Mouse (Mus musculus) CH12.LX (cell line): ENCODE results near the gene Psmg1.

ENCODE experiments used
- CTCF ChIP-seq, 2 experiments: IDR thresholded peaks in 1 of 2; conservative IDR thresholded peaks in 1 of 2; 2 replicates each; pipeline ENCODE4 v1.5.1; 2011 to 2012; ENCODE audit warnings: low read depth in 2 of 2, low read length in 2 of 2, improper control_type of control experiment in 1 of 2, inconsistent platforms in 1 of 2, mild to moderate bottlenecking in 1 of 2, moderate library complexity in 1 of 2
- E2F4 ChIP-seq: IDR thresholded peaks from 2 replicates; pipeline ENCODE4 v1.6.1; 2011; ENCODE audit warnings: low read depth, low read length, improper control_type of control experiment; ENCODE audit not compliant: insufficient replicate concordance
- MEF2A ChIP-seq: IDR thresholded peaks from 2 replicates; pipeline ENCODE4 v1.6.1; 2014; ENCODE audit warnings: low read depth, mild to moderate bottlenecking, inconsistent platforms, low read length, improper control_type of control experiment, borderline replicate concordance
- MXI1 ChIP-seq: IDR thresholded peaks from 2 replicates; pipeline ENCODE4 v1.6.1; 2011; ENCODE audit warnings: mild to moderate bottlenecking, low read depth, low read length, improper control_type of control experiment
- POLR2A ChIP-seq: IDR thresholded peaks from 2 replicates; pipeline ENCODE4 v1.6.1; 2011; ENCODE audit warnings: low read depth, mild to moderate bottlenecking, improper control_type of control experiment, low read length
- ZC3H11A ChIP-seq: IDR thresholded peaks from 2 replicates; pipeline ENCODE4 v1.6.1; 2012; ENCODE audit warnings: low read depth, mild to moderate bottlenecking, inconsistent platforms, low read length, improper control_type of control experiment
- ZMIZ1 ChIP-seq: IDR thresholded peaks from 2 replicates; pipeline ENCODE4 v1.6.1; 2012; ENCODE audit warnings: low read depth, mild to moderate bottlenecking, inconsistent platforms, low read length, improper control_type of control experiment
- ZNF384 ChIP-seq: IDR thresholded peaks from 2 replicates; pipeline ENCODE4 v1.6.1; 2012; ENCODE audit warnings: low read depth, low read length, improper control_type of control experiment, inconsistent platforms

DNA sequence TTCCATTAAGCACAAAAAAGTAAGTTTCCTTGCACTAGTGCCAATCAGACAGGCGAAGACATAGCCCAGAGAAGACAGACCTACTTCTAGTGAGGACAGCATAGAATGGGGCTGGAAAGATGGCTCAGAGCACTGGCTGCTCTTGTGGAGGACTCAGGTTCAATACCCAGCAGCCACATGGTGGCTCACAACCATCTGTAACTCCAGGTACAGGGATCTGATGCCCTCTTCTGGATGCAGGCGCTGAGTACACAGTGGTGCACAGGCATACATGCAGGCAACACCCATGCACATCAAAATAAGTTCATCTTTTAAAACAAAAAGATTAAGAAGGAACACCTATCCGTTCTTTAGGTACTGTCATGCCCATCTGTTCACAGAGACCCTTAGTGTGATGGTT lies 36.4 kb downstream of the Psmg1 start:
- peak in 1 of 2 experiments; percentile 23; a peak in 2 of 4 replicates for TF ChIP-seq CTCF (conservative IDR thresholded peaks at IDR 0.05 in 1 of 2, IDR thresholded peaks at IDR 0.05 in 1 of 2; ENCODE audit: low read depth in 2 of 2, low read length in 2 of 2)
- TF ChIP-seq MXI1: no peak
- TF ChIP-seq MEF2A: no peak
- TF ChIP-seq ZNF384: no peak
- TF ChIP-seq POLR2A: no peak
- no peak for TF ChIP-seq ZC3H11A
- TF ChIP-seq E2F4: no peak
- no peak for TF ChIP-seq ZMIZ1
